Mouse (Mus musculus) E14TG2a.4 (cell line): ENCODE data around the gene Dennd6b.
A peak's percentile ranks its signal among the peaks of the same experiment; 100 is the strongest.

ENCODE experiments used
- H3K27me3 ChIP-seq: 2 replicates; pipeline ENCODE4 v1.6.1; 2014; ENCODE audit warnings: low read length, control low read depth; ENCODE audit not compliant: insufficient read depth
- H3K36me3 ChIP-seq: 2 replicates; pipeline ENCODE4 v1.6.1; 2014; ENCODE audit warnings: low read length, control low read depth; ENCODE audit not compliant: insufficient read depth
- H3K4me1 ChIP-seq: replicated peaks from 2 replicates; pipeline ENCODE4 v1.6.1; 2014; ENCODE audit warnings: low read depth, low read length, control low read depth
- H3K4me3 ChIP-seq: replicated peaks from 2 replicates; pipeline ENCODE4 v1.5.1; 2014; ENCODE audit warnings: mild to moderate bottlenecking, low read length
- H3K9me3 ChIP-seq: 2 replicates; pipeline ENCODE4 v1.6.1; 2014; ENCODE audit warnings: low read length, control low read depth
- CTCF ChIP-seq: conservative IDR thresholded peaks from 2 replicates; pipeline ENCODE4 v1.5.1; 2014; ENCODE audit warnings: low read length
- NANOG ChIP-seq: IDR thresholded peaks from 2 replicates; pipeline ENCODE4 v1.6.1; 2014; ENCODE audit warnings: borderline replicate concordance, low read length, mixed read lengths
- POU5F1 ChIP-seq: IDR thresholded peaks from 2 replicates; pipeline ENCODE4 v1.6.1; 2014; ENCODE audit warnings: low read length, borderline replicate concordance

Dennd6b gene

DNA sequence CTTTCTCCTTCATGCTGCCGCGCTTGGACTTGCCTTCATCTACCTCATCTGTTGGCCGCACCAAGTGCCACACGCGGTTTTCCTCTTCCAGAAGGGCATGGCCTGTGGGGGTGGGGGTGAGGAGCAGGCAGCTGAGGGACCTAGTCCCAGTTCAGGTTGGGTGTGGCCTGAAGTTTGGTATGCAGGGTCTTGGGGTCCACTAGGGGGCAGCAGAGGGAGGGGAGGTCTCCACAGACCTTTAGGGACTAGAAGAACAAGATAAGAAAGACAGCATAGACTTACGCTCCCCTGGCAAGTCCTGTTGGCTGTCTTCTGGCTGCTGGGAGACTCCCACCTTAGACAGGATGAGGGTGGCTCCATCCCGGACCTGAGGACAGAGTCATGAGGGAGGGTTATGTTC is 38.3 kb downstream of the Dennd6b start:
- Histone ChIP-seq H3K27me3 (no peaks in the 10 kb centered on the region), H3K4me3 (0 out of 2 replicates have a peak overlapping the region, but pooled peaks have one; percentile 39), H3K9me3 (no peaks in the 10 kb centered on the region), H3K36me3 (peaks cover 97% of the 10 kb centered on the region), H3K4me1 (peaks cover 93% of the 10 kb centered on the region)
- TF ChIP-seq NANOG = no peak
- peak; percentile 73 for TF ChIP-seq CTCF

DNA sequence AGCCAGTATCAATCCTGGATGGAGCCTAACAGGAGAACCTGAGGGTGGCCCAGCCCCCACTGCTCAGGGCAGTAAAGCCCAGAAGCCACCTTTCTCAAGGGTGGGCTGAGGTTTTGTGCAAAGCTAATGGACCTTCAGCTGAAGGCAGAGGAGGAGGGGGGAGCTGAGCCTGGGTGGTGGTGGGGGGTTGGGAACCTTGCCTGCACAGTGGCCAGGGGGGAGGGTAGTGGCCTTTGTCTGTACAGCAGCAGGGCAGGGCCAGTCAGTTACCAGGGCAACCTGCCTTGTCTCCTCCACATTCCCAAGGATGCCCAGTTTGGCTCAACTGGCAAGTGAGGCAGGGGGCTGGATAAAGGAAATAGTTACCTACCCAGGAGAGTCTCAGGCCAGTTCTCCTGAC is 44.0 kb downstream of the Dennd6b start:
- no peak for TF ChIP-seq POU5F1
- peaks cover 20% of the 10 kb centered on the region for H3K27me3 ChIP-seq
- H3K4me1 ChIP-seq = peaks cover 88% of the 10 kb centered on the region
- H3K4me3 ChIP-seq = no peak overlapping the region
- no peaks in the 10 kb centered on the region for H3K9me3 ChIP-seq
- peaks cover 41% of the 10 kb centered on the region for H3K36me3 ChIP-seq

DNA sequence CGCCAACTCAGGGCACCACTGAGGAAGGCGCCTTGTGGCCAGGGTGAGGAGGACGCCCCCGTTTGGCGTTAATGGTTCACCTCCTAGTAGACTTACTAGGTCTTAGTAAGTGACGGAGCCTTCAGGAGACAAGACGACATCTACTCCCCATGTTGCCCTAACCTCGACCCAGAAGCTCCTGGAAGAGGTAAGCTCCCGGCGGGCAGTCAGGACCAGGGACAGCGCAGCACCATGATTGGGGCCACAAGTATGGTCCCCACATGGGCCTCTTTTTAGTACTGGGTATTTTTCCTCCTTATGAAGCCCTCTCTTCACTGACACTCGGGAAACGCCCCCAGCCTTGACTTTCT is 46.3 kb downstream of the Dennd6b start:
- Histone ChIP-seq H3K4me3 (peak overlapping the region; percentile 84), H3K36me3 (peaks cover 27% of the 10 kb centered on the region), H3K27me3 (peaks cover 42% of the 10 kb centered on the region), H3K4me1 (peaks cover 86% of the 10 kb centered on the region), H3K9me3 (no peaks in the 10 kb centered on the region)
- TF ChIP-seq POU5F1 (no peak), CTCF (no peak), NANOG (no peak)

- Histone ChIP-seq H3K4me3 (peak within 1 kb of the TSS; percentile 84), H3K27me3 (peaks cover 47% of the 10 kb centered on the region), H3K36me3 (peaks cover 27% of the 10 kb centered on the region), H3K9me3 (no peaks in the 10 kb centered on the region), H3K4me1 (peaks cover 80% of the 10 kb centered on the region)
- TF ChIP-seq CTCF (no peak), NANOG (no peak), POU5F1 (no peak)
Measured at GRCm38 (mm10) chr15:89149271-89150040, 46.8 kb downstream of the Dennd6b start, which contains the start of gene Mapk11. Gene Mapk11 (minus strand): TSS chr15:89149628.

- H3K27me3 ChIP-seq = peaks cover 53% of the 10 kb centered on the region
- H3K36me3 ChIP-seq = peaks cover 25% of the 10 kb centered on the region
- no peak for TF ChIP-seq NANOG
- TF ChIP-seq POU5F1 = no peak
- TF ChIP-seq CTCF = no peak
- peak overlapping the region; percentile 84 for H3K4me3 ChIP-seq
- H3K9me3 ChIP-seq = no peaks in the 10 kb centered on the region
- peaks cover 72% of the 10 kb centered on the region for H3K4me1 ChIP-seq
Measured at GRCm38 (mm10) chr15:89148496-89149270, 47.6 kb downstream of the Dennd6b start.

GRCm38 (mm10) chr15:89147895-89148294 is 48.4 kb downstream of the Dennd6b start:
- no peak for TF ChIP-seq NANOG
- TF ChIP-seq POU5F1 = no peak
- TF ChIP-seq CTCF = no peak
- Histone ChIP-seq H3K4me3 (peak overlapping the region; percentile 84; the same call in 1 of the 2 replicates), H3K9me3 (no peaks in the 10 kb centered on the region), H3K4me1 (peaks cover 66% of the 10 kb centered on the region), H3K27me3 (peaks cover 57% of the 10 kb centered on the region), H3K36me3 (peaks cover 28% of the 10 kb centered on the region)

- Histone ChIP-seq H3K4me3 (peak overlapping the region; percentile 84; the same call in 1 of the 2 replicates), H3K36me3 (peaks cover 32% of the 10 kb centered on the region), H3K4me1 (peaks cover 62% of the 10 kb centered on the region), H3K27me3 (peaks cover 61% of the 10 kb centered on the region), H3K9me3 (no peaks in the 10 kb centered on the region)
- TF ChIP-seq POU5F1 = no peak
- no peak for TF ChIP-seq CTCF
- no peak for TF ChIP-seq NANOG
Measured at GRCm38 (mm10) chr15:89147456-89147855, 48.8 kb downstream of the Dennd6b start.

DNA sequence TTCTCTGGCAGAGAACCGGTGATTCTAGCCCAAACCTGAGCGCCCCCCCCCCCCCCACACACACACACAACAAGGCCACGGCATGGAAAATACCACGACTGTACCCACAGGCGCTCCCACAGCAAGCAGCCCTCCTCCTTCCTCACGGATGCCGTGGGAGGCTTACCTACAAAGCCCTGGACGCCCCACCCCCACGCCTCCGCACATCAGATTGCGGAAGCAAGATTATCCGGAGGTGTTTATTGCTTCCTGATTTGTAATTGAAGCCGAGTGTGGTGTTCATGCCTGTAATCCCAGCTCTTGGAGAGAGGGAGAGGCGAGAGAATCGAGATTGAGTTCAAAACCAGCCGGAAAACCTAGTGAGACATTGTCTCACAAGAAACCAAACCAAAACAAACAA is 49.3 kb downstream of the Dennd6b start:
- TF ChIP-seq POU5F1 = no peak
- no peak for TF ChIP-seq NANOG
- no peak for TF ChIP-seq CTCF
- no peaks in the 10 kb centered on the region for H3K9me3 ChIP-seq
- H3K27me3 ChIP-seq = peaks cover 65% of the 10 kb centered on the region
- H3K4me1 ChIP-seq = peaks cover 61% of the 10 kb centered on the region
- peaks cover 35% of the 10 kb centered on the region for H3K36me3 ChIP-seq
- H3K4me3 ChIP-seq = peak overlapping the region; percentile 71

GRCm38 (mm10) chr15:89146537-89146936 is 49.8 kb downstream of the Dennd6b start:
- H3K27me3 ChIP-seq = peaks cover 68% of the 10 kb centered on the region
- H3K4me1 ChIP-seq = peaks cover 60% of the 10 kb centered on the region
- TF ChIP-seq NANOG (no peak), CTCF (no peak), POU5F1 (no peak)
- H3K4me3 ChIP-seq = peak overlapping the region; percentile 71
- H3K9me3 ChIP-seq = no peaks in the 10 kb centered on the region
- peaks cover 35% of the 10 kb centered on the region for H3K36me3 ChIP-seq
